Mouse (Mus musculus) layer of hippocampus, adult 8-10 months (tissue): Measurements from ENCODE around the gene Ppp4r3a. TPM values are rescaled to one million over a fixed set of nuclear protein-coding genes. Genes with fewer than 3 reads are reported as not detected.

ENCODE experiments used
- DNase-seq, 2 experiments: peaks; one replicate each; pipeline ENCODE4 v3.0.0; 2022; ENCODE audit warnings: low spot score in 2 of 2
- total RNA-seq, 4 experiments: library from RNA; stranded (reverse); gene quantifications; 2 replicates each; pipeline ENCODE4 v1.2.4; 2022

The Ppp4r3a gene
- total RNA-seq, 4 experiments from 2014 or later, result 38.9 to 49.2 (median 46.2) TPM

DNA sequence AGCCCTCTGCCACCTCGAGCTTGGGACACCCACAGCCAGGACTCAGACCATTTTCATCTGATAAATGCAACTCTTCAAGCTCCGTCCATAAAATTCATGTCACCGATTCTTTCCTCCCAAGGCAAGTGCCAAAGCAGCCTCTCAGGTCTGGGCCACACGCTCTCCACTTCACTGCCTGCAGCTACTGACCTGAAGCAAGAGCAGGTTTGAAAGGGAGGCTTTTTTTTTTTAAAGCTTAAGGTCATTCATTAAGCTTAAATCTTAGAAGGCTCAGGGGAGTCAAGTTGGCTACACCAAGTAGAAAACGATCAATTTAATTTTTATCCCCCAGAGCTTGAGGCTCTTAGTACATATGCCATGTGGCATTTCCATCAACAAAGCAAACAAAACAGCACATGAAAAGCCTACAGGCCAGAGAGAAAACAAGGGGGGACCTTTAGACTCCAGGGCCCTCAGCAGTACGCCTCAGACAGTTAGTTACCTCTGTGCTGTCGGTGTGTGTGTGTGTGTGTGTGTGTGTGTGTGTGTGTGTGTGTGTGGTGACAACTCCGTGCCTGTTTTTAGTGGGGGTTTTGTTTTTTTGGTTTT, 70.3 kb downstream of the Ppp4r3a start:
- DNase-seq, result no peak

DNA sequence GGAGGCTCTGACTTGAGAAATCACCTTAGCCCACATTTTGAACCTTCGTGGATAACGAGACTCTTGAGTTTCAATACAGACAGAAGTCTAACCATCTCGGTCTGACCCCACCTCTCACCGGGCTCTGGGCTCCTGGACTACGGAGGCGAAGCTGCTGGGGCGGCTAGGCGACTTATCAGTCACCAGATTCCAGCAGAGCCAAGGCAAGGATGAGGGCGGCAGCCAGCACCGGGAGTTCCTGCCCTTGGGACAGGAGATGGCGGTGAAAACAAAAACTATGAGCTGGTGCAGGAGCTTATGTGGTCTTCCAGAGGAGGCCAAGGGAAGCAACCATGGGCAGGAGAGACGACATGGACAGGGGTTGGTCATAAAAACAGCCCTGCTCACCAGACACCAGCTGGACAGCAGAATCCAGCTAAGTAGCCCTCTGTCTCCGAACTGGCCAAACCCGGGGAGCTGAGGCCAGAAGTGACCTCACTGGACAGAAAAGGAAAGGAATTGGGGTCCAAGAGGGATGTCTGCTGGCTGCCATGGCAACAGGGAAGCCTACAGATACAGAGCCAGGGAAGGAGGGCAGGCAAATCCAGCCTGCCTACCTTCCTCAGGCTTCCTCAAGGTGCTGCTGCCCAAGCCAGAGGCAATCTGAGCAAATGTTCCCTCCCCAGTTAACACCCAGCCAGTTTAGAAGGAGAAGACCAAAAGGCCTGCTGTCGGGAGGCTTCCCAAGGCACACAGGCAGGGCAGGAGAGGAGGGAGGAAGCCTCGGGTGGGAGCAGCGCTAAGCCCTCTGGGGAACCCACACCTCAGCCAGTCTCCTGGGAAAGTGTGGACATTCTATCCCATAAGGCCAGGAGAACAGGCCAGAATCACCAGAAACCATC, 71.1 kb downstream of the Ppp4r3a start:
- DNase-seq, result no peak

DNA sequence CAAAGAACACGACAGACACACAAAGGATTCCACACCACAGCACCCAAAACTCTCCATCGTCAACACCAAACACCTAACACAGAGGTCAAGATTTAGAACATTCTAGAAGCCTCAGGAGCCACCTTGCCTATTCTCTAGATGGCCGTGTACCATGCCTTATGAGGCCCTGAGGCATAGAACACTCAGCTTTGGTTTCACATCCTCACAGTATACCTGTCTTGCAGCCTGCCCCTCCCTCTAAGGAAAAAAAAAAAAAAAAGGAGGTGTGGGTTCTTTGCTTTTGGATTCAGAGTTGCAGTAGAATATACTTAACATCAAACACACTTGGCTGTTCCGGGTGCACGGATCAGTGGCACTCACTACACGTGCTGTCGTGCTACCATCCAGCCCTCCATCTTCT, 72.5 kb downstream of the Ppp4r3a start:
- DNase-seq, result no peak

DNA sequence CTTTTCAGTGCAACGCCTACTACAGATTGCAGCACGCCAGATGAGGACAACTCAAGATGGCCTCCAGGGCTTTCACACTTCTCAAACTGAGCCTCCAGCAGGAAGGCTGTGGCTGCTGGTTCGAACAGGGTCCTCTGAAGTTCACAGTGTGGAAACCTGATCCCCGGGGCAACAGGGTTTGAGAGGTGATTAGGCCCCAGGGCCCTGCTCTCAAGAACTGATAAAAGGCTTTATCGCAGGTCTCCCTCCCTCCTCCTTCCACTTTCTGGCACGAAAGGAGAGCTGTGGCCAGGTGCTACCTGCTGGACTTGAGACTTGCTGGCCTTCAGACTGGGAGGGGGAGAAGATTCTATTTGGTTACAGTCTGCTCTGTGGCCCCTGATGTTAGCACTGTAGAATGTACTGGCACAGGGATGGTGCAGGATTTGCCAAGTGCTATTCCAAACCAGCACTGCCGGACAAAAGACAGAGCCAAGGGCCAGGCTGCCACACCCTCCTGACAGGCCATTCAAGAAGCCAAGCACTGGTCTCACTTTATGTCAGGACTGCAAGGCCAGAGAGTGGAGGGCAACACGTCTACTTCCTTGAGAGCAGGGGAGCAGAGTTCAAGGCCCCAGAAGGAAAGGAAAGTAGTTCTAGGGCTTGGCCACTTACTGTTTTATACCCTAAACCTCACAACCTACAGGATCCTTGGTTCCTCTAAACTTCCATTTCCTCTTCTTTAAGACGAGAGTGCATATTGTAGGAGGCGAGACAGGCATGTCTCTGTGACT, 73.2 kb downstream of the Ppp4r3a start:
- DNase-seq, result no peak

- no peak for DNase-seq
Measured at GRCm38 (mm10) chr12:101009225-101009624, 74.3 kb downstream of the Ppp4r3a start.

- DNase-seq, result no peak
Measured at GRCm38 (mm10) chr12:101008648-101009047, 74.9 kb downstream of the Ppp4r3a start.

DNA sequence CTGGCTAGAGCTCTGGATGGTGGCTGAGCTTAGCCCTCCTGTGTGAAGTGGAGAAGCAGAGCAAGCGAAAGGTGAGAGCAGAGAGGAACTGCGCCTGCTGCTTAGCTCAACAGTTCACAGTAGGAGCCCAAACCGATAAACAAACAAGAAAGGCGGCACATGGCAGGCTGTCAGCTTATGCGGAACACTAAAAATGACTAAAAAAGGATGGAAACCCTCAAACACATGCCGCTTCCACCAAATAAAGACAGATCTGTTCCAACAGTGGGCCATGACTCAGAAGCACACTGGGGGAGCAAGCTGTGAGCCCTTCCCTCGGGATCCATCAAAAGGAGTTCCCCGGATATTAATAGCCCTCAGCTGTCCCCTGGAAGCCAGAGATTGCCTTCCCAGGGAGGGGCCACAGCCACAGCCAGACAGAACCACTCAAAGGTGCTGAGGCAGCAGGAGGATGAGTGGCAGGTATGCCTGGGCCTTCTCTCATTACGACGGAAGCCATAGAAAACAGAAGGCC, 75.5 kb downstream of the Ppp4r3a start:
- DNase-seq, result peak; percentile 68 to 83

DNA sequence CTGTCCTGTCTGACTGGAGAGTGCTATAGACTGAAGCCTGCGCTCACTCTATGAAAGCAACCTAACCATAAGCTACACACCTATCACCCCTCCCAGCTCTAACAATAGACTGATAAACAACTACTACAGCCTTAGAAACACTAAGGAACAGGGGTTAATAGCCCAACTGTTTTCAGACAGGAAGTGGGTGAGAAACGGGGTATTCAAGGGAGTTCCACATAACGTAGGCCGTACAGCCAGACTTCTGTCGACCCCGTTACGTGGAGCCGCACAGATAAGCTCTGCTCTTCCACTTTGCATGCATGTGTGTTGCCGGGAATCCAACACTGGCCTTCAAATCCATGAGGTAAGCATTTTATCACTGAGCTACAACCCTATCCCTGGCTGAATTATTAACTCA, 76.1 kb downstream of the Ppp4r3a start:
- DNase-seq, result no peak

DNA sequence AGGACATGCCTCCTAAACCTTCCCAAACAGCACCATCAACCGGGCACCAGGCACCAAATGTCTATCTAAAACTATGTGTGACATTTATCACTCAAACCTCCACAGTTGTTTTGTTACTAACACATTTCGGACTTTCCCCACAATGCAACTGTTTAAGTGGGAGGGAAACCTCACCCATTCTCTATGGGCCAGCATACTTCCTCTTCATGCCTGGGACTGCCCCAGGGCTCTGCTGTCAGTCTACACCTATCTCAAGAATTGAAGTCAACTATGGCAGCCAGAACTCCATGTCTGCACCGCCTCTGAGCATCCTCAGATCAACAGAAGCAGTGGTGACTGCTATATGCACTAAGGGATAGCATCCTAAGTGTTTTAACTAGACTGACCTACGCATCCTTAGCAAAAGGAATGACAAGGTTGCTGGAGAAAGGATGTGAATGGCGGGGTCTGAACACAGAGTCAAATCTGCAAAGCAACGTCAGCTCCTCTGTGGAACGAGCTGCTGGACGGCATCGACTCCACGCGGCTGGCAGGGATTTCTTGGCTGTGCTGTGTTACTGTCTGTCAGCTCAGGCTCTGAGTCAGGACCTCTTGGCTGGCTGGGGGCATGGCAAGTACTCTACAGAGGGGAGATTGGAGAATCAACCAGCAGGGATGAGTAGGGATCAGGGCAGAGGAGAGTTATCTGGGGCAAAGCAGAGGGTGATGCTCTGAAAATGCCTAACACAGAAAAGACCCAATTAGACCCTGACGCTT, 77.7 kb downstream of the Ppp4r3a start:
- no peak for DNase-seq

GRCm38 (mm10) chr12:101004982-101005381, 78.5 kb downstream of the Ppp4r3a start:
- no peak for DNase-seq

DNA sequence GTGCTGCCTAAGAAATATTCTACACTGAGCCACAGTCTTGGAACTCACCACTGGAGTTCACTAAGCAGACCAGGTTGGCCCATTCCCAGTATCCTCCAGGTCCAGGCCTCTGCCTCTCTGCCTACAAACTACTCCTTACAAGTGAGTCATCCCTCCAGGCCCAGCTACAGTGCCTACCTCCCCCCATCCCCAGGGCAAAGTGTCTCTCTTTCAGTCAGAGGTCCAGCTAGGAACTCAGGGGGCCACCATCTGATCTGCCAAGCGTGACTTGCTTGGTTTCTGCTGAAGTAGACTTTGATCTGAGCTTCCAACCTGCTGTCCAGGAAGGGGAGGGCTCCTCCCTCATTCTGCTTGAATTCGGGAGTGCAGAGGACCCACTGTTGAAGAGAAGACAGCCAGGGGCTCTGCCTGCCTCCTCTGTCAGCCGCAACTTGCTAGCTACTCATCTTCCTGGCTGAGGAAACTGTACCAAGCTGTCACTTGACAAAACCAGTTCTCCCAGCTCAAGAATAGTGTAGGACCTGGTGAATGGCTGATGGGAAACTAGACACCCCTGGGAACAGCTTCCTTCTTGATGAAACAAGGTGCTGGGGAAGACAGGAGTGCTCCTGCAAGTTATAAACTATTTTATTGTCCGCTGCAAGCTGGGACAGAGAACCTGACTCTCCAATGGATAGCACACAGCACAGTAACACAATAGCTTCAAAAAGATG, 80.5 kb downstream of the Ppp4r3a start:
- no peak for DNase-seq

DNA sequence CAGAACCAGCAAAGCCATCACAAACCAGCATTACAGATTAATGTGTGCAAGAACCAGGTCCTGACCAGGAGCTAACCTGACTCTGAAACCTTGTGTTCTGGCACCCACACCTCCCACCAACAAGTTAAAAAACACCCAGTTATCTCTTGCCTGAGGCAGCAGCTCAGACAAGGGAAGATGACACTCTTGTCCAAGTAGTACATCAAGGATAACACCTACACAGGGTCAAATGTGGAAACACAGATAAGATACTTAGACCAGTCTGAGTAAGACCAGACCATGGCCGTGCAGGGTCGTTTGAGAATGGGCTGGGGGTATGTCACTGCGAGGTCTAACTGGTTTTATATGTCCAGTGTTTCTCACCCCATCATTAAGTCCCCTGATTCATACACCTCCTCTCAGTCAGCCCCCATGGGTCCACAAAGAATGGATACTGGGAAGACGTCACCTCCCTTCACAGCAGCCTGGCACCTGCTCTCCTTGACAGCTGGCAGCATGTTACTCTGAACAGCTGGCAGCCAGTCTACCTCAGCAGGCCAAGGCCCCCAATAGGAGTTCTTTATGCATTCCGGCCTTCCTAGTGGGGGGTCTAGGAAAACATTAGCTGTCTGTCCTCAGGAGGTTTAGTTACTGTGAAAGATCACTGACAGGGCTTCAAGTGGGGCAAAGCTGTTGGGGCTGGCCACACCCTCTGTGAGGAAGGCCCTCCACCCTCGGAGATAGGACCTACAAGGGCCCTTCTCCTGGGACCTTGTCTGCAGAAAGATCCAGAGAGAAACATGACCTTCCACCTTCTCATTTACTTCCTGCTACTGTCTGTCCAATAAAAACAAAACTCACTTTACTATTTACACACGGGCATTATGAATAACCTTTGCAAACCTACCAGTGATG, 84.2 kb downstream of the Ppp4r3a start:
- DNase-seq, result no peak

DNA sequence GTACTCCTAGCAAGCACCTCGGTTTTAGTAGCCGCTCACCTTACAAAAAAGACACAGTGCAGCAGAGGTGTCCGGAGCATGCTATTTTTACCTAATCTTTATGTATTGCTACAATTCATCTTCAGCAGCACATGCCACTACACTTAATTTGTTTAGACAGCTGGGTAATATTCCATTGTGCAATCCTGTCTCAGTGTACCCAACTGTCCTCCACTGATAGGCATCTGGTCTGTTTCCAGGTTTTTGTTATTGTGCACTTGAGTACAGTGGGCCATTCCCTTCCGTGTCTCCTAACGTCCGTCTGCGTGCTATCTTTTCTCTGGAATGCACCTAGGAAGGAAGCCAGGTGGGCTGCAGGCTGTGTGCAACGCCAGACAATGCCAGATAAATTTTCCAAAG, 84.9 kb downstream of the Ppp4r3a start:
- DNase-seq, result no peak

DNA sequence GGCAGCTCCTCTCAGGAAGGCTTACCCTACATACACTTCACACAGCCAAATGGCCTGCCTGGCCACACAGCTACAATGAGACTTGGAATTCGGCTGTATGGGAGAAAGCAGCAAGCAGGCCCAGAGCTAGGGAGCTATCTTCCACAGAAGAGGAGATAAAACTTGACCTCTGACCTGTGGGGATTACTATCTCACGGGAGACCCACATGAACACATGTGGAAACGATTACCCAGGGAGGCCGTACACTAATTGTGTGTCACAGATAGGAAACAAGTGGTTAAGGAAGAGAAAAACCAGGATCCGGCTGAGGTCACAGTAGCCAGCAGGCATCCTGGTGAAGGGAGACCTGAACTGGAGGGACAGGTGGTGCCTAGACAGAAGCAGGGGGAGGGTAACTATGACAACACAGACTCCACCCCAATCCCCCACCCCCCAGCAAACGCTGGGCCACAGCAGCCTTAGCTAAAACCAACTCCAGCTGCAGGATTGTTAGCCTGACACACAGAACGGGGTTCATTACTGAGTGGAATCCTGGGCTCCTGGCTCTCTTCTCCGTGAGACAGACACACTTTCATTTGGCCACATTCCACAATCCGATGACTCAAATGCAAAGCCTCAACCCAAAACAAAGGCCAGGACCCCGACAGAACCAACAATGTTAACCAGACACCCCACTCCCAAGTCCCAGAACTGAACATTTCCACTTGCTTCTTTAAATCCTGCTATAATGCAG, 85.5 kb downstream of the Ppp4r3a start:
- DNase-seq, result no peak

DNA sequence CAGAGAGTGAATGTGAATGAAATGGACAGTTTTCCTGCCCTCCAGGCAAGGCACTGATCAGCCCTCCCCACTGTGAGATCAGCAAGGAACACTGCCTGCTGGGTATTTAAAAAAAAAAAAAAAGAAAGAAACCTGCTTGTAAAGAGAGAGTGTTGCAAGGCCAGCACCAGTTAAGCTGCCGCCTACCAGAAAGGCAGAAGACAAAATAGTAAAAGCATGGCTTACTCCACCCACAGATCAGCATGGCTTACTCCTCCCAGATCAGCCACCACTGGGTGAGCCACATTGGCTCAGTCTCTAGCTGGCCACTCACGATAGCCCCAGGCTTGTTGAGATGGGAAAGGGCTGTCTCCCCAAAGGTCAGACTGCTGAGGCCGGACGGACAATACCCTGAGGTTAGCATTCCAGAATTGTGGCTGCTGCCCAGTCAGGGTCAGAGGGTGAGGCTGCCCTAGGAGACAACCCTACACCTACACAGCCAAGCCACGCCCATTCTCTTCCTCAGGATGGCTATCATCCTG, 87.1 kb downstream of the Ppp4r3a start:
- no peak for DNase-seq

GRCm38 (mm10) chr12:100995607-100996377, 87.7 kb downstream of the Ppp4r3a start:
- no peak for DNase-seq

DNA sequence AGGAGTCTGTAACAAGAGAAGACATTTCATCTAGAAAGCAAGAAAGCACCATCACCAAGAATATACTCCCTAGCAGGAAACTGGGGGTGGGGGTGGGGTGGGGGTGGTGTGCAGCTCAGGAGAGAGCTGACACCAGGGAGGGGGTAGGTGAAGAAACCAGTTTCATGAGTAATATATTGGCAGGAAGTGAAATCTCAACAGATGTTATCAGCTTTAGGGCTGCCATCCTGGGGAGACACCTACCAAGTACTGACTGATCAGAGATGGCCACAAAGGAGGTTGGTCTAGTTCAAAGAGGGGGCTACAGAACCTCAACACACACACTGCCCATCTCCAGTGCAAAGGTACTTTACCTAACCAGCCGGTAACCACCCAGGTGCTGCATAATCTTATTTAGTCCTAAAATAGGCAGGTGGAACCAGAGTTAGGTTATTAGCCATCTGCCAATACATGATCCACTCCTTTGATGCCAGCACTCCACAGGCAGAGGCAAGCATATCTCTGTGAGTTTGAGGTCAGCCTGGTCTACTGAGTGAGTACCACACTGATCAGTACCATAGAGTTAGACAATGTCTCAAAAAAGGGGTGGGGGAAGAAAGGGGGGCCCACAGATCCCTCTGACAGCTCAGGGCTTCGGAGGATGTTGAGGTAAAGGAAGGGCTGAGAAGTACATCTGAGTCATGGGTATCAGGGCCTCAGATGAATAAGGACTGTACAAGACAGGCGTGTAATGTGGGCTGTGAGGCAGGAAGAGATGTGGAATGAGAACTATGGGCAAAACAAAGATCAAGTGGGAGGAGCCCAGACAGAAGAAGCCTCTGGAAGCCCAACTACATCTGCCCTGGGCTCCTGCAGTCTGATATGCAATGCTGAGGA, 89.1 kb downstream of the Ppp4r3a start:
- no peak for DNase-seq
